Mouse (Mus musculus): Measurements from ENCODE around the gene Fut9. TPM values are rescaled to one million over a fixed set of nuclear protein-coding genes. Genes with fewer than 3 reads are reported as not detected.

Fut9 gene
- polyA plus RNA-seq, 1 experiment from 2014 or later = 0.06 TPM

DNA sequence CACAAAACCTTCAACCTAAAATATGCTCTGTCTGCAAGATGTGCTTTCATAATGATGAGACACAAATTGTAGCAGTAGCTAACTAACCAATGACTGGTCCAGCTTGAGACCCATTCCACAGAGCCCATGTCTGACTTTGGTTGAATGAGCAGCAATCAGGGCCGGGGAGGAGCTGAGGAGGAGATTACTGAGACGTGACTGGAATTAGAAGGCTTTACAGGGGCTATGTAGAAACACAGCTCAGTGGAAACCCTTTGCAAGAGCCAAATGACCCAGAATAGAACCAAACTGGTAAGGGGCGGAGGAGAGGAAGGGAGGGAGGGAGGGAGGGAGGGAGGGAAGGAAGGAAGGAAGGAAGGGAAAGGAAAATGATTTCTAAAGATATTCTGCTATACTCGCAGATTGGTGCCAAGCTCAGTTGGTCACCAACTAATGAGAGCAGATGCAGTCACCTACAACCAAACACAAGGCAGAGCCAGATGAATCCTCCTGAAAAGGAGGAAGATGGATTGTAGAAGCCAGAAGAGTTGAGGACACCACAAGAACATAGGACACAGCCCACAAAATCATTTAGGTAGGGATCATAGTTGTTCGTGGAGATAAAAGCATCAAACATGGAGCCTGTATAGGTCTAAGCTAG is 42.0 kb downstream of the Fut9 start:
- in situ Hi-C loops (cut with MboI; ENCODE audit: low pct_unique_long_range_greater_than_20kb) = no loop called here
- ChIA-PET CTCF (no interaction called here), POLR2A (no interaction called here)
- DNase-seq (ENCODE audit: low read depth, low spot score) = no peak
- no peaks in the 10 kb centered on the region for H3K27me3 ChIP-seq
- no peak for ATAC-seq
- TF ChIP-seq CTCF (IDR thresholded peaks at IDR 0.05) = no peak

DNA sequence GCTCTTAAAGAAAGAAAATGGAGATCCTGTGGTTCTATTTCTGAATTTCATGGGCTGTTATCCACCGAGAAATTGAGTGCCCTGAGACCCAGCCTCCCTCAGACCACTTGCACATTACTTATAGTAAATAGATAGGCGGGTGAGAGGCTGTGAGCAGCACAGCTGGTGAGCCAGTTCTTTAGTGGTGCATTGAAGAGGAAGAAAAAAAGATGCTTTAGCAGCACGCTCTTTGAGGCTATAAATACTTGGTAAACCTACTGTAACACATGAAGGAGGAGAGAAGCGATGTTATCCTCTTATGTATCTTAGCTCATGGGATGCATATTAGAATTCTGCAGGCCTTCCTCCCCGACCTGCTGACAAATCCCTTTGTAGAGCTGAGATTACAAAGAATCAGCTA is 58.5 kb downstream of the Fut9 start:
- ATAC-seq (no peak), DNase-seq (ENCODE audit: low read depth, low spot score) (no peak)
- no peak for TF ChIP-seq CTCF (IDR thresholded peaks at IDR 0.05)
- in situ Hi-C loops (cut with MboI; ENCODE audit: low pct_unique_long_range_greater_than_20kb) = no loop called here
- CTCF ChIA-PET = no interaction called here
- POLR2A ChIA-PET = no interaction called here
- no peaks in the 10 kb centered on the region for H3K27me3 ChIP-seq

DNA sequence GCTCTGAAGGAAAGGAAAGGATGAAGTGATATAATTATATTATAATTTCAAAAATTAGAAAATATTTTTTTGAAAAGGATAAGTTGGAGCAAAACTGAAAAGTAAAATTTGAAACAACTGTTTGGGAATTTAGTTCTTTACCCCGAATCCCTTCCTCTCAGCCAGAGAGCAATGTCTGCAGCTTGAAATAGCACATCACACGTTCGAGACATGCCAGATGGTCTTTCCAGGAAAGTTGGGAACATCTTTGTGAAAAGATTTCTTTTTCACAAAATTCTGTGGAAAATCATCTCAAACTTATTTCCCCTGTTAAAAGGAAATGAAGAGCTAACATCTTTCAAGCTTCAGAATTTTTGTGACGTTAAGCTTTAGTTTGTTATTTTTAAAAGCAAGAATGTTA is 61.3 kb downstream of the Fut9 start:
- ChIA-PET POLR2A (no interaction called here), CTCF (interaction anchor here (0.6 kb wide), 1 partner anchor 16 kb away, joined by 3 read pairs; no protein-coding TSS in a partner anchor)
- in situ Hi-C loops (cut with MboI; ENCODE audit: low pct_unique_long_range_greater_than_20kb) = no loop called here

DNA sequence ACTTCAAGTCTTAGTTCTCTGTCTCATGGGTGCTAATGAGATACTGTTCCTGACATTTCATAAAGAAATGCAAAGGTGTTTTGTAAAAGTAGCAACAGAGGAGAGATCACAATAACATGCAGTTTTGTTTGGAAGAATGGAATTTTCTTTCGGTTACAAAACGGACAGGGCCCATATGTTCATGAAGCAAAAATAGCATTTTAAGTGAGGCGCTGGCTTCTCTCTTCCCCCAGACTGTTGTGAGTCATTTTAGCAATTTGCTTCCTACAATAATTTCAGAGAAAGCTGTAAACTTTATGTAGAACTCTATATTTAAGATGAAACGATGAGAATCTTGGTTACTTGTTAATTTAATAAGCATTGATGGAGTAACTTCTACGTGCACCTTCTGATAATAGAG is 78.5 kb downstream of the Fut9 start:
- ChIA-PET POLR2A (no interaction called here), CTCF (no interaction called here)
- DNase-seq (ENCODE audit: low read depth, low spot score) = no peak
- in situ Hi-C loops (cut with MboI; ENCODE audit: low pct_unique_long_range_greater_than_20kb) = no loop called here
- ATAC-seq = no peak
- H3K27me3 ChIP-seq = no peaks in the 10 kb centered on the region
- no peak for TF ChIP-seq CTCF (IDR thresholded peaks at IDR 0.05)

More for the DNA sequence above, 61.3 kb downstream of the Fut9 start:
- ATAC-seq = no peak
- no peak for DNase-seq (ENCODE audit: low read depth, low spot score)
- no peak for TF ChIP-seq CTCF (IDR thresholded peaks at IDR 0.05)
- no peaks in the 10 kb centered on the region for H3K27me3 ChIP-seq

DNA sequence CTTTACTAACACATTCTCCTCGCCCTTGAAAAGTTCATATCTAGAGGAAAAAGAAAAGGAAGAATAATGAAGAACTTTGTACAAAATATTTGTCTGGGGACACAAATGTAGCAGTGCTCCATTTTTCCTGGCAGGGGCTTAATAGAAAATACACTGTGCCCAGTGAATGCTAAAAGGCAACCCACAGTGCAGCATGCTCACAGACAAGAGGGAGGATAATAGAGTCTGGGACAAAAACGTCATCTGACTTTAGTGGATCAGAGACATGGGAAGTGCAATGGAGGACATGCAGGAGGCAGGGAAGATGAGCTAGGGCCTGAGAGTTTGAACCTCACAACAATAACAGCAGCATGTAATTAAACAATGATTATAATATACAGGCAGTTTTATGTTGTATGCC is 86.1 kb downstream of the Fut9 start:
- POLR2A ChIA-PET = no interaction called here
- no peaks in the 10 kb centered on the region for H3K27me3 ChIP-seq
- CTCF ChIA-PET = no interaction called here
- ATAC-seq (no peak), DNase-seq (ENCODE audit: low read depth, low spot score) (no peak)
- in situ Hi-C loops (cut with MboI; ENCODE audit: low pct_unique_long_range_greater_than_20kb) = no loop called here
- no peak for TF ChIP-seq CTCF (IDR thresholded peaks at IDR 0.05)

DNA sequence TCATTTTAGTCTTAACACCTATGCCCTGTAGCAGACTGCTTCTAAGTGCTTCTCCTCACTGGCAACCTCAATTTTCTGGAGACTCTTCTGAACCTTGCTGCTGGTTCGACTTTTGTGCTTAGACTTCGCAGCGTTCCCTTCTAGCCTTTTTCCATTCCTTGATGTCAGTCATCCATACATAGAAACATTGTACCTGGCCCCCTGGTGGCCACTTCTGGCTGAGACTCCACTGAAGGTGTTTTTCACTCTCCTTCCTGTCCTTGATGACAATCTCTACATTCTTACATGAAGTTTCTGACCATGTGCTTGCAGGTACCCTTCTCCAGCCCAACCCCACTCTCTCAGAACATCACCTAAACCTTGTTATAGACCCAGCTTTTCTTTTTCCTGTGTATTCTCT is 115.1 kb downstream of the Fut9 start:
- no peaks in the 10 kb centered on the region for H3K27me3 ChIP-seq
- CTCF ChIA-PET = no interaction called here
- ATAC-seq (no peak), DNase-seq (ENCODE audit: low read depth, low spot score) (no peak)
- POLR2A ChIA-PET = no interaction called here
- in situ Hi-C loops (cut with MboI; ENCODE audit: low pct_unique_long_range_greater_than_20kb) = no loop called here
- TF ChIP-seq CTCF (IDR thresholded peaks at IDR 0.05) = no peak

DNA sequence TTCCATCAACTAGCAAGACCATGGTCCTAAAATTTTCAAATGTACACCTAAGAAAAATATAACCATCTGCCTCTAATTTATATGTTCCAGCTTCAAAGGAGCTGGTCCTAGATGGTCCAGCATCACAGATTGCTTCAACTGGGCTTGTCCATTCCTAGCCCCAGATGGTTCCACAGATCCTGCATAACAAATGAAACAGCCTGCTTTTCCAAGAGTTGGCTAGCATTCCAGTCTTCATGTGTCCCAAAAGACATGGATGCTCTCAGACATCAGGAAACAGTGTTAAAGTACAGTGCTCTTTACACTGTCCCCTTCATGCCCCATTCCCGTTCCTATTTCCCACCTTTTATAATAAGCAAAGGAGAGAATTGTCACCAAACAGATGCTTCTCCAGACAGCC is 135.8 kb downstream of the Fut9 start:
- in situ Hi-C loops (cut with MboI; ENCODE audit: low pct_unique_long_range_greater_than_20kb) = no loop called here
- DNase-seq (ENCODE audit: low read depth, low spot score) (no peak), ATAC-seq (no peak)
- POLR2A ChIA-PET = no interaction called here
- CTCF ChIA-PET = no interaction called here
- H3K27me3 ChIP-seq = no peaks in the 10 kb centered on the region
- TF ChIP-seq CTCF (IDR thresholded peaks at IDR 0.05) = no peak

DNA sequence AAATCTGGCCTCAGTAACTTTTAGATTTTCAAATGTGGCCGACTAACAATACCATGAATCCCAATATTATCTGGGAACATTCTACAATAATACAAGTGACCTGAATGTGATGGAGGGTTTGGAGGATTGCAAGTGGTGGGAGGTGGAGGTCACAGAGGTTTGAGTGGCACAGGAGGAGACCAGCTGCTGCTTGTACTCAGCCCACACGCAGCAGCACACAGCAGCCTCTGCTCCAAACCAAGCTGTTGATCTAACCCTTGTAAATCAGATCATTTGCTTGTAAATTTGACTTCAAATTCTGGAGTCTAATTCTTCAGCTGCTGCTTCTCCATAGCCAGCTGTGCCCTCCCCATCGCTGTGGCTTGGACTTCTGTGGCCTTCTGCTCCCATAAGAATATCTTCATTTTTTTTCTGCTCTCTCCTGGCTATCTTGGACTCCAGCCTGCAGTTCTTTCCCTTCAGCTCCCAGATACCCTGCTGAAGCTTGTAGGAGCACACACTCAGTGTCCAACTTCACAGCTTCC is 138.8 kb downstream of the Fut9 start:
- DNase-seq (ENCODE audit: low read depth, low spot score) (no peak), ATAC-seq (no peak)
- in situ Hi-C loops (cut with MboI; ENCODE audit: low pct_unique_long_range_greater_than_20kb) = no loop called here
- ChIA-PET CTCF (interaction anchor here (0.8 kb wide), 1 partner anchor 14 kb away, joined by 3 read pairs; no protein-coding TSS in a partner anchor), POLR2A (interaction anchor here (0.5 to 0.6 kb wide), 2 partner anchors 20 to 168 kb away, joined by 3 read pairs; no protein-coding TSS in a partner anchor)
- no peak for TF ChIP-seq CTCF (IDR thresholded peaks at IDR 0.05)
- H3K27me3 ChIP-seq = no peaks in the 10 kb centered on the region

DNA sequence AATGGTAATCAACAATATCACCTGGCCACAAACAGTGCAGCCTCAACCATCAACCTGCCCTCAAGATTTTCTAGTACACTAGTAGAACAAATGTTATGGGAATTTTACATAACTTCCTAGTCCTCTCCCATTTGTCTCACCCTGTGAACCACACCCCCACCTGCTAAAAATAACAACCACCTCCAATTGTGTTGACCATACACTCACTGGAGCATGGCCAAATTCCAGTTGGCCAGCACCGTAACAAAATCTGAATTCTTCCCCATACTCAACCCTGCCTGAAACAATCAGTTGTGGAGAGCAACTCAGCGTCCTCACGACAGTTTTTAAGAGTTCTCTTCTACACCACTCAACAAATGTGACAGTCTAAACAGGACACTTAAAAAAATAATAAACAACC is 141.3 kb downstream of the Fut9 start:
- CTCF ChIA-PET = no interaction called here
- H3K27me3 ChIP-seq = no peaks in the 10 kb centered on the region
- POLR2A ChIA-PET = no interaction called here
- in situ Hi-C loops (cut with MboI; ENCODE audit: low pct_unique_long_range_greater_than_20kb) = no loop called here
- ATAC-seq (no peak), DNase-seq (ENCODE audit: low read depth, low spot score) (no peak)
- no peak for TF ChIP-seq CTCF (IDR thresholded peaks at IDR 0.05)

DNA sequence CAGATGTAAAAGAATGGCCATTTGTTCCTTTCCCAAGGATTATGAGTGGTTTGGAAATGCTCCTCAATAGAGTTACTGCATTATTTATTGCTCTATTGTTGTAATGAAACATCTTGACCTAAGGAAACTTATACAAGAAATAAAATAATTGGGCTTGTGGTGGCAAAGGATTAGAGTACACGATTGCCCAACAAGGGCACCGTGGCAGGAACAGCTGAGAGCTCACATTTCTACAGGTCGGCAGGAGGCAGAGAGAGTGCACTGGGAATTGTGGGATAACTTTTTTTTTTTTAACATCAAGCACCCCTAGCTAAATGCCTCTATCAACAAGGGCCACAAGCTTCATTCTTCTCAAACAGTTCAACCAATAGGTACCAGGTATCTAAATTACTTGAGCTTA is 148.1 kb downstream of the Fut9 start:
- in situ Hi-C loops (cut with MboI; ENCODE audit: low pct_unique_long_range_greater_than_20kb) = no loop called here
- CTCF ChIA-PET = no interaction called here
- no peaks in the 10 kb centered on the region for H3K27me3 ChIP-seq
- TF ChIP-seq CTCF (IDR thresholded peaks at IDR 0.05) = no peak
- DNase-seq (ENCODE audit: low read depth, low spot score) (no peak), ATAC-seq (no peak)
- POLR2A ChIA-PET = no interaction called here

DNA sequence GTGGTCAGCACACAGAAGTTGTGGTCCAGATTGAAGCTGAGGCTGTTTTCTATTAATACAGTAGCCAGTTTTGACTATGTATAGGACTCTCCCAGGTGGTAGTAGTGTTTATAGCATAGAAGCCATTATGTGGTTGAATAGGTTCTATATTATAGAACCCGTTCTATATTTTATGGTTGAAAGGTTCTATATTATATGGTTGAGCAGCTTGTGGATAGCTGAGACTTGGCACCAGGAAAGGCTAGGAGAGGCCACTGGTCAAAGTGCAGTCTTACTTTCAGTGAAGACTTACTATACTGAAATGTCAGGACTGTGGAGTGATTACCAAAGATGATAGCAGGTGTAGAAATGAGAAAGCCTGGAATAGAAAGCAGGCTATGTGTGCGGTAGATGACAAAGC is 151.9 kb downstream of the Fut9 start:
- in situ Hi-C loops (cut with MboI; ENCODE audit: low pct_unique_long_range_greater_than_20kb) = no loop called here
- ChIA-PET POLR2A (no interaction called here), CTCF (interaction anchor here (1.7 kb wide), 1 partner anchor 13 kb away, joined by 4 read pairs; no protein-coding TSS in a partner anchor)
- H3K27me3 ChIP-seq = no peaks in the 10 kb centered on the region
- no peak for TF ChIP-seq CTCF (IDR thresholded peaks at IDR 0.05)
- no peak for DNase-seq (ENCODE audit: low read depth, low spot score)
- no peak for ATAC-seq

DNA sequence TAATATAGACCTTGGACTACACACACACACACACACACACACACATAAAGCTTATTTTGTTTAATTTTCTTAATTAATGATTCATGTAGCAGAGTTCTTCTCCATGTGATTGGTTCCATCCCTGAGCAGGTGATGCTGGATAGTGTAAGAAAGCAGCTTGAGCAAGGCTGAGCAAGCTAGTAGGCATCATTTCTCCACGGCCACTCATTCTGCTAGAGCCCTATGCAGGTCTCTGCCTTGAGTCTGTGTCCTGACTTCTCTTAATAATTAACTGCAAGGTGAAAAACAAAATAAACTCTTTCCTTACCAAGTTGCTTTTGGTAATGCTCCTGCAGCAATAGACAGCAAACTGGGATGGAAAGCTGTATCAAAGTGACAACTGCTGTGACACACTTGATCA is 152.5 kb downstream of the Fut9 start:
- DNase-seq (ENCODE audit: low read depth, low spot score) = no peak
- in situ Hi-C loops (cut with MboI; ENCODE audit: low pct_unique_long_range_greater_than_20kb) = no loop called here
- POLR2A ChIA-PET = no interaction called here
- no peaks in the 10 kb centered on the region for H3K27me3 ChIP-seq
- no peak for ATAC-seq
- TF ChIP-seq CTCF (IDR thresholded peaks at IDR 0.05) = no peak
- CTCF ChIA-PET = interaction anchor here (1.2 to 1.7 kb wide), 2 partner anchors 13 to 14 kb away, joined by 3 to 4 read pairs; no protein-coding TSS in a partner anchor

Data from Patski (cell line).